Mouse (Mus musculus): ENCODE data around the gene Trim29.

DNA sequence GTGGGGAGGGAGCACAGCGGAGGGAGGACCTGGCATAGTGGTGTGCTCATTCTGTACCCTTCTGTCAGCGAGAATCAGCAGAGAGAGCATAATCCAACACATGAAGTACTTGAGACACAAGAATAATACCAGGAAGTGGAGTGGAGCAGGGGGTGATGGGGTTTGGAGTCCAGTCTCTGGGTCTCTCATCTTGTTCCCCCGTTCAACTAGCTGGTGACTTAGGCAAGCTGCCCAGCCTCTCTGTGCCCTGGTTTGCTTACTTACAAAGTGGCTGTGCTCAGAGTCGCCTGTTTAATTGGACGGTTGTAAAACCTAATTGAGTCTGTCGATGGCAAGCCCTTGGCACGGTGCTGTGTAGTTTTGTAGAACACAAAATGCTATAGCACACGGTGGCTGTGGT is 23.8 kb downstream of the Trim29 start:
- TF ChIP-seq CTCF (IDR thresholded peaks at IDR 0.05; ENCODE audit: borderline replicate concordance, insufficient read depth, low read depth, low read length) (no peak), POLR2A (IDR thresholded peaks at IDR 0.05; ENCODE audit: borderline replicate concordance, insufficient read depth, low read length) (no peak)
